ENCODE assay signal across 12 mouse cellular contexts in genomic region chr7:56946398-56946797, GRCm38 (mm10).
DNase-seq lines count a peak whose midpoint lies in the region; ATAC-seq and TF ChIP-seq lines count a peak whose summit lies in the region.
"Had no signal": no experiment of that assay in that cellular context is flagged by ENCODE, and none has a peak within 500 bp of the region (broad histone marks: within the 10 kb centered on the region; RNA-seq: fewer than 3 reads in every experiment).

No protein-coding gene starts in this region.

- WGBS in hindbrain, embryonic 11.5 days = no CpG with 5 or more reads among the region's 2 CpGs
- 64% methylated on average over 1 of the region's 2 CpGs for WGBS in hindbrain, embryonic 12.5 days
- 83% methylated on average over 2 of the region's 2 CpGs for WGBS in lung, adult 2 months
- 91% methylated on average over 1 of the region's 2 CpGs for WGBS in hindbrain, postnatal 0 days

- ATAC-seq in hindbrain, embryonic 11.5 days (ENCODE audit: low FRiP score) = no peak
- ATAC-seq in hindbrain, embryonic 12.5 days (ENCODE audit: low FRiP score) = no peak
- peak; percentile 58; the same call in 1 of the 2 replicates for ATAC-seq in hindbrain, postnatal 0 days
- no peak for ATAC-seq in megakaryocyte-erythroid progenitor cell, adult 5-6 weeks (replicated peaks; ENCODE audit: low FRiP score, low TSS enrichment, poor library complexity, severe bottlenecking)
- ATAC-seq: intestine, embryonic 16.5 days; Patski had no signal

- H3K4me1 ChIP-seq in hindbrain, embryonic 11.5 days (replicated peaks; ENCODE audit: control insufficient read depth, insufficient read depth, low read length) = no peaks in the 10 kb centered on the region
- no peaks in the 10 kb centered on the region for H3K4me1 ChIP-seq in hindbrain, embryonic 12.5 days
- H3K4me1 ChIP-seq in lung, adult 2 months (ENCODE audit: control insufficient read depth, insufficient read depth, low read length) = no peaks in the 10 kb centered on the region
- H3K4me1 ChIP-seq in hindbrain, postnatal 0 days (ENCODE audit: insufficient read depth, low read length) = no peaks in the 10 kb centered on the region

- H3K4me2 ChIP-seq in hindbrain, embryonic 11.5 days (replicated peaks; ENCODE audit: low read depth, low read length) = no peak overlapping the region
- no peak overlapping the region for H3K4me2 ChIP-seq in hindbrain, embryonic 12.5 days (replicated peaks)
- no peak overlapping the region for H3K4me2 ChIP-seq in hindbrain, postnatal 0 days (ENCODE audit: low read depth, low read length)

- DNase-seq in hindbrain, embryonic 11.5 days (ENCODE audit: low spot score) = peak; percentile 20
- DNase-seq in lung, postnatal 10 days = peak; percentile 2
- DNase-seq in lung, adult 2 months = no peak
- DNase-seq in adipocyte (ENCODE audit: low spot score) = peak; percentile 10
- peak; percentile 74 for DNase-seq in hindbrain, postnatal 0 days (ENCODE audit: low spot score)
- DNase-seq in B cell, adult 2 months = no peak
- DNase-seq: cerebellum, postnatal 25 days; gastrocnemius, postnatal 25 days had no signal

- H3K9me3 ChIP-seq in hindbrain, embryonic 11.5 days (ENCODE audit: control insufficient read depth, low read length) = no peaks in the 10 kb centered on the region
- no peaks in the 10 kb centered on the region for H3K9me3 ChIP-seq in hindbrain, embryonic 12.5 days (replicated peaks)
- H3K9me3 ChIP-seq in hindbrain, postnatal 0 days (ENCODE audit: low read length) = no peaks in the 10 kb centered on the region

- no peaks in the 10 kb centered on the region for H3K36me3 ChIP-seq in hindbrain, embryonic 11.5 days (ENCODE audit: control insufficient read depth, insufficient read depth, low read length)
- no peaks in the 10 kb centered on the region for H3K36me3 ChIP-seq in hindbrain, embryonic 12.5 days
- H3K36me3 ChIP-seq in hindbrain, postnatal 0 days (ENCODE audit: insufficient read depth, low read length) = no peaks in the 10 kb centered on the region

- TF ChIP-seq CTCF in lung, adult 2 months (IDR thresholded peaks at IDR 0.05; ENCODE audit: insufficient read depth, low read length) = no peak
- TF ChIP-seq CTCF in hindbrain, postnatal 0 days (IDR thresholded peaks at IDR 0.05; ENCODE audit: low read depth) = peak; percentile 70

- H3K9ac ChIP-seq in hindbrain, embryonic 11.5 days (ENCODE audit: low read depth, low read length) = no peak overlapping the region
- no peak overlapping the region for H3K9ac ChIP-seq in hindbrain, embryonic 12.5 days
- no peak overlapping the region for H3K9ac ChIP-seq in hindbrain, postnatal 0 days (replicated peaks; ENCODE audit: low read length)

- no peaks in the 10 kb centered on the region for H3K27me3 ChIP-seq in hindbrain, embryonic 11.5 days (ENCODE audit: control insufficient read depth, insufficient read depth, low read length)
- no peaks in the 10 kb centered on the region for H3K27me3 ChIP-seq in hindbrain, embryonic 12.5 days
- H3K27me3 ChIP-seq in hindbrain, postnatal 0 days (ENCODE audit: insufficient read depth, low read length) = no peaks in the 10 kb centered on the region
- H3K27me3 ChIP-seq: Patski had no signal

- H3K4me3 ChIP-seq in hindbrain, embryonic 11.5 days (ENCODE audit: low read depth, low read length) = no peak overlapping the region
- H3K4me3 ChIP-seq in hindbrain, embryonic 12.5 days = no peak overlapping the region
- H3K4me3 ChIP-seq in lung, adult 2 months (replicated peaks; ENCODE audit: extremely low read depth, low read depth, low read length) = no peak overlapping the region
- H3K4me3 ChIP-seq in hindbrain, postnatal 0 days (ENCODE audit: low read length) = no peak overlapping the region

- TF ChIP-seq POLR2A in lung, adult 2 months (IDR thresholded peaks at IDR 0.05; ENCODE audit: borderline replicate concordance, extremely low read depth, low read depth, low read length) = no peak

- H3K27ac ChIP-seq in hindbrain, embryonic 11.5 days (ENCODE audit: low read depth, low read length) = no peak overlapping the region
- no peak overlapping the region for H3K27ac ChIP-seq in hindbrain, embryonic 12.5 days
- H3K27ac ChIP-seq in hindbrain, postnatal 0 days = no peak overlapping the region

Comparison
In these comparisons a context has a peak if more than half of its experiments do, and no peak if none do; other contexts are left out.
1. DNase-seq: peak in hindbrain, embryonic 11.5 days (single experiment), lung, postnatal 10 days (single experiment), adipocyte (single experiment) and hindbrain, postnatal 0 days (single experiment); none in lung, adult 2 months (single experiment) and B cell, adult 2 months (0 of 2).